Mouse (Mus musculus) embryonic fibroblast, embryonic 13.5 days (primary cell): Measurements from ENCODE around the gene Hsp90b1.

Experiments
- CTCF ChIP-seq: IDR thresholded peaks from 2 replicates; pipeline ENCODE4 v1.5.1; 2011; ENCODE audit warnings: mild to moderate bottlenecking, control low read depth, low read length, moderate library complexity, borderline replicate concordance; ENCODE audit not compliant: insufficient read depth
- POLR2A ChIP-seq: IDR thresholded peaks from 2 replicates; pipeline ENCODE4 v1.6.1; 2011; ENCODE audit warnings: low read depth, mild to moderate bottlenecking, control low read depth, low read length, moderate library complexity

- no peak for TF ChIP-seq CTCF
- TF ChIP-seq POLR2A = no peak
These were observed 5.1 kb downstream of the Hsp90b1 start for GRCm38 (mm10) chr10:86700251-86700650.
